Mouse (Mus musculus): ENCODE results near the gene Pdgfra. TPM values are rescaled to one million over a fixed set of nuclear protein-coding genes. Genes with fewer than 3 reads are reported as not detected.

Gene Pdgfra
- polyA plus RNA-seq, 1 experiment: 10.3 TPM

GRCm38 (mm10) chr5:75169837-75170236 lies 17.7 kb downstream of the Pdgfra start:
- Histone ChIP-seq H3K4me3 (ENCODE audit: insufficient read depth, low read depth, low read length) (no peak overlapping the region), H3K4me1 (ENCODE audit: control insufficient read depth, insufficient read depth, insufficient read length, low read length) (no peaks in the 10 kb centered on the region), H3K27ac (replicated peaks; ENCODE audit: low read depth, low read length) (no peak overlapping the region)

- no peak overlapping the region for H3K4me3 ChIP-seq (ENCODE audit: insufficient read depth, low read depth, low read length)
- H3K27ac ChIP-seq (replicated peaks; ENCODE audit: low read depth, low read length): no peak overlapping the region
- H3K4me1 ChIP-seq (ENCODE audit: control insufficient read depth, insufficient read depth, insufficient read length, low read length): no peaks in the 10 kb centered on the region
These were observed 19.8 kb downstream of the Pdgfra start for GRCm38 (mm10) chr5:75171859-75172258.

- Histone ChIP-seq H3K4me3 (ENCODE audit: insufficient read depth, low read depth, low read length) (no peak overlapping the region), H3K27ac (replicated peaks; ENCODE audit: low read depth, low read length) (no peak overlapping the region), H3K4me1 (ENCODE audit: control insufficient read depth, insufficient read depth, insufficient read length, low read length) (no peaks in the 10 kb centered on the region)
These were observed 27.2 kb downstream of the Pdgfra start for GRCm38 (mm10) chr5:75179249-75179648.

DNA sequence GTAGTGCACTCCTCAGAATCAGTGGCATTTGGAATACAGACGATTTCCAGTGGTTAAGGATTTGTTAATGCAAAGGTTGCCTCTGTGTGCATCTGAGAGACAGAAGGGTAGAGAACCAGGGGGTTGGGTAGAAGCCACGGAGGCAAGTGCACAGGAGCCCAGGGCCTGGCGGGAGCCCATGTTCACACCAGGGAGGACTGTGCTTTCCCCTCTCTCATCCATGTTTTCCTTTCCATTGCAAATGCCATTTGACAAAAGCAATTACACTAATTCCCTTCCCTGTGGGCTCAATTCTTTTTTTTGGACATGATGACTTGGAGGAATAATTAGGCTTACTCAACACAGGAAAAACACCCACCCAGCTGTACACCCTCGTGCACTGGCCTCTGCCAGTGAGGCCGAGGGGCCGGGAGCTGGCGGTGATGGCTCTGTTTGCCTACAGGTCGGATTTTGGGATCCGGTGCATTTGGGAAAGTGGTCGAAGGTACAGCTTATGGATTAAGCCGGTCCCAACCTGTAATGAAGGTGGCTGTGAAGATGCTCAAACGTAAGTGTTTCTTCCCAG lies 27.7 kb downstream of the Pdgfra start:
- Histone ChIP-seq H3K4me3 (ENCODE audit: insufficient read depth, low read depth, low read length) (no peak overlapping the region), H3K4me1 (ENCODE audit: control insufficient read depth, insufficient read depth, insufficient read length, low read length) (no peaks in the 10 kb centered on the region), H3K27ac (replicated peaks; ENCODE audit: low read depth, low read length) (no peak overlapping the region)

DNA sequence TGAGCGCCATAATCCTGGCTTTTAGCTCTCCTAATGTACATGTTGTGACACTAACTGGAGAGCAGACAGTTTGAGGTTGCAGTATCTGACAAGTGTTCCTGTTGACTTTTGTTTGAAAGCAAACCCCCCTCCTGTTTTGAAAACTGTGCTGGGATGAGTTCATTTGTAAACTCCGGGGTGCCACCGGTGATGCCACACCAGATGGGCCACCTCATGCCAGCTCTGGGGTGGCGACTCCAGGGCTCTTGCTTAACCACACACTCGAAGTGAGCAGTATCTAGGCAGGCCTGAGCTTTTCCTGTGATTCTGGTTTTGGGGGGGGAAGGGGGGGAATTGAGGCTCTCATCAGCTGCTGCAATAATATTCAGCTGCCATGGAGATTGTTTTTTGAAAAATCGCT lies 31.6 kb downstream of the Pdgfra start:
- H3K27ac ChIP-seq (replicated peaks; ENCODE audit: low read depth, low read length): no peak overlapping the region
- H3K4me3 ChIP-seq (ENCODE audit: insufficient read depth, low read depth, low read length): no peak overlapping the region
- H3K4me1 ChIP-seq (ENCODE audit: control insufficient read depth, insufficient read depth, insufficient read length, low read length): no peaks in the 10 kb centered on the region

DNA sequence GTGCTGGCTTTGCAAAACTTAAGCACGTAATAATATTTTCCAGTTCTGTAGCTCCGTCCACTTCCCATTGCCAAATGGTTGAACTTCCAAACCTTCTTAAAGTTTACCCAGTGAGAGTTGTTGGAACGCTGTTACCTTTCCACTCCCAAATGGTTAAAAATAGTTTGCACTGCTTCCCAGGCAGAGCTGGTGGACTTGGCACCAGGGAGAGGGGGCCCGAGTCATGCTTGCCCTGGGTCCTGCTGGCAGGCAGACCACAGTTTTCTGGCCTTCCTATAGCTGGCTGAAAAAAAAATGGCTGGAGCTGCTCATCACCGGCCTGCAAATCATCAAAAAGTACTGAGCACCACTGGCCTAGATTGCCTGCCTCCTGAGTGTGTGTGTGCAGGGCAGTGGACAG lies 32.0 kb downstream of the Pdgfra start:
- Histone ChIP-seq H3K4me1 (ENCODE audit: control insufficient read depth, insufficient read depth, insufficient read length, low read length) (no peaks in the 10 kb centered on the region), H3K4me3 (ENCODE audit: insufficient read depth, low read depth, low read length) (no peak overlapping the region), H3K27ac (replicated peaks; ENCODE audit: low read depth, low read length) (no peak overlapping the region)

DNA sequence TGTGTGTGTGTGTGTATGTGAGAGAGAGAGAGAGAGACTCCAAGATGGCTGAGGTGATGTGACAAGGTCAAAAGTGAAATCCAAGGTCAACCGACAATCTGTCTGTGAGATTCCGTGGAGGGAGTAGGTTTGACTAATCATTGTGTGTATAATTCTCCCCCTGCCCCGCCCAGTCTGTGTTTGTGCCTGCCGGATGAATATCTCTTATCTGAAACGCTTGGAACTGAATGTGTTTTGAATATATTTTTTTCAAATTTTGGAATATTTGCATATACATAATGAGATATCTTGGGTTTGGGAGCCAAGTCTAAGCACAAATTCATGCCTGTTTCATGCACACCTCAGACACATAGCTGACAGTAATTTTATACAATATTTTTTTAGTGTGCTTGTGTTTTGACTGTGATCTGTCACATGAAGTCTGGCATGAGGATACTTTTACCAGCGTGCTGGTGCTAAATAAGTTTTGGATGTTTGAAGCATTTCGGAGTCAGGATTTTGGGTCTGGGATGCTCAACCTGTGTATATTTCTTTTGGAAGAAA lies 32.7 kb downstream of the Pdgfra start:
- H3K27ac ChIP-seq (replicated peaks; ENCODE audit: low read depth, low read length): no peak overlapping the region
- H3K4me3 ChIP-seq (ENCODE audit: insufficient read depth, low read depth, low read length): no peak overlapping the region
- H3K4me1 ChIP-seq (ENCODE audit: control insufficient read depth, insufficient read depth, insufficient read length, low read length): no peaks in the 10 kb centered on the region

GRCm38 (mm10) chr5:75185584-75185983 lies 33.5 kb downstream of the Pdgfra start:
- Histone ChIP-seq H3K27ac (replicated peaks; ENCODE audit: low read depth, low read length) (no peak overlapping the region), H3K4me1 (ENCODE audit: control insufficient read depth, insufficient read depth, insufficient read length, low read length) (no peaks in the 10 kb centered on the region), H3K4me3 (ENCODE audit: insufficient read depth, low read depth, low read length) (no peak overlapping the region)

- H3K4me1 ChIP-seq (ENCODE audit: control insufficient read depth, insufficient read depth, insufficient read length, low read length): no peaks in the 10 kb centered on the region
- H3K4me3 ChIP-seq (ENCODE audit: insufficient read depth, low read depth, low read length): no peak overlapping the region
- no peak overlapping the region for H3K27ac ChIP-seq (replicated peaks; ENCODE audit: low read depth, low read length)
These were observed 37.4 kb downstream of the Pdgfra start for GRCm38 (mm10) chr5:75189319-75189987.

GRCm38 (mm10) chr5:75193107-75193506 lies 41.0 kb downstream of the Pdgfra start:
- no peaks in the 10 kb centered on the region for H3K4me1 ChIP-seq (ENCODE audit: control insufficient read depth, insufficient read depth, insufficient read length, low read length)
- no peak overlapping the region for H3K27ac ChIP-seq (replicated peaks; ENCODE audit: low read depth, low read length)
- no peak overlapping the region for H3K4me3 ChIP-seq (ENCODE audit: insufficient read depth, low read depth, low read length)

DNA sequence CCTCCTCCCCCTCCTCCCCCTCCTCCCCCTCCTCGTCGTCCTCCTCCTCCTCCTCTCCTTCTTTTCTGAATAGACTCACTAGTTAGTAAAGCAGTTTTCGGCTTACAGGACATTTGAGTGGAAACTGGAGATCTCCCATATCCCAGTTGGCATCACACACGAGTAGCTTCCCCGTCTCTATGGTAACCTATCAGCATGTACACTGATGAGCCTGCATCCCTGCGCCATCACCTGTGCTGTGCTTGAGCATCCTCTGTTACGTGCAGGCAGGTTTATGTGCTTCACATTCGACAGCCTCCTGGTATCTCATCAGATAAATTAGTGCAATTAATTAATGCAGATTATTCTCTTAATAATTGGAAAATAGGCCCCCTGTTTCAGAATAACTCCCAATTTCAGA lies 46.3 kb downstream of the Pdgfra start:
- Histone ChIP-seq H3K4me1 (ENCODE audit: control insufficient read depth, insufficient read depth, insufficient read length, low read length) (no peaks in the 10 kb centered on the region), H3K27ac (replicated peaks; ENCODE audit: low read depth, low read length) (no peak overlapping the region), H3K4me3 (ENCODE audit: insufficient read depth, low read depth, low read length) (no peak overlapping the region)

DNA sequence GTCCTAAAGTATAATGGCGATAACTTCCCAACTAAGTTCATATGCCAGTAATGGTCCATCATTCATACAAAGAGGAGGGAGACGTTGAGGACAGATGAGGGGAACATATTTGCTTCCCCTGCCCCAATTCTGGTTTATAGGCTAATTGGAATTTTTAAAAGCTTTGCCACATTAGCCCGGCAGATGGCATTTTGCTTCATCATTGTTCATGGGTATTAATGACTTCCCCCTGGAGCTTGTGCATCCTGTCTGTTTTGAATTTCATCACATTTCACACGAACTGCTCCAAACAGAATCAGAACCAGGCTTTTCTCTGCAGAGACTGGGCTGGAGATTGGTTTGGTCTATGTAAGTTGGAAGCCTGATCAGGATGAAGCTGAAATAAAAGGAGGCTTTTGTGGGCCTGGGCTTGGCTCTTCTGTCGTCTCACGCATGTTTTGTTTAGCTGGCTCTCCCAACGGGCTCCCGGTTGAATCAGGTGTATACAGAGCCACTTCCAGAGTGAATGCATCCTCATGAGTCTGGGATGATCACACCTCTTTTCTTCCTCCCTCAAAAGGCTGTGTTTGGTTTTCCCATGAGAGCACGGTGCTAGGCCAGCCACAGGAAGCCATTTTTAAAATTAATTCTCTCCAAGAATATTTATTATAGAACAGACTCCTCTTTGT lies 47.7 kb downstream of the Pdgfra start:
- Histone ChIP-seq H3K4me1 (ENCODE audit: control insufficient read depth, insufficient read depth, insufficient read length, low read length) (no peaks in the 10 kb centered on the region), H3K4me3 (ENCODE audit: insufficient read depth, low read depth, low read length) (no peak overlapping the region), H3K27ac (replicated peaks; ENCODE audit: low read depth, low read length) (no peak overlapping the region)

GRCm38 (mm10) chr5:75200366-75200724 lies 48.3 kb downstream of the Pdgfra start:
- Histone ChIP-seq H3K4me3 (ENCODE audit: insufficient read depth, low read depth, low read length) (no peak overlapping the region), H3K4me1 (ENCODE audit: control insufficient read depth, insufficient read depth, insufficient read length, low read length) (no peaks in the 10 kb centered on the region), H3K27ac (replicated peaks; ENCODE audit: low read depth, low read length) (no peak overlapping the region)

DNA sequence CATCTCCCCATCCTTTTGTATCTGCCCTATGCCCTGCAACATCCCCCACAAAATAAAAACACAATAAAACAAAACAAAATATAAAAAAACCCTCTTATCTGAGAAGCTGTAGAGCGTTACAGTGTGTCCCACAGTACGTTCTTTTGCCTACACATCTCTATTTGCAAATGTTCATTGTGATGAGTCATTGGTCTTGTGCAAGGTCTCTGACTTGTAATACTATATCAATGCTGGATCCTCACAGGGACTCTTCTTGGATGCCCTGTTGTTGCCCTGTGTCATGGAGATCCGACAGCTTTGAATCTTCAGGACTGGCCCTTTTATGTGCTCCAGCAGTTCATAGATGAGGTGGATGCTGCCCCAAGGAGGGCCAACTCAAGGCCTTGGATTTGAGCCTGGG lies 55.8 kb downstream of the Pdgfra start:
- H3K27ac ChIP-seq (replicated peaks; ENCODE audit: low read depth, low read length): no peak overlapping the region
- no peaks in the 10 kb centered on the region for H3K4me1 ChIP-seq (ENCODE audit: control insufficient read depth, insufficient read depth, insufficient read length, low read length)
- no peak overlapping the region for H3K4me3 ChIP-seq (ENCODE audit: insufficient read depth, low read depth, low read length)

DNA sequence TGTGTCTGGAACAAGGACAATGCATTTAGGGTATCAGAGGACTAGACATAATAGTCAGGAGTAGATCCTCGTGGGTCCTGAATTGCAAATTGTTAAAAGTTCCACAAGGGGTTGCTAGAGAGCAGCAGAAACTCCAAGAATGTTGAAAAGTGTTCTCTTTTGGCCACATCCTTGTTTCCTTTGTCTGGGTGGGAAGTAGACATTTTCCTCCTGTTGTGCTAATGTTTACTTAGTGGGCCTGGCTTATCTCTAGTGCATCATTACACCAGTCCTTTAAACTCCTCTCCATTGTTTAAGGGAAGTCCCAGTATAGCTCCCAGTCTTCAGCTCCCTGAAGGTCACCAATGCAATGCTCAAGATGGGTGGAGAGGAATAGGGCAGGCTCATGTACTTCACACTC lies 57.9 kb downstream of the Pdgfra start:
- Histone ChIP-seq H3K4me1 (ENCODE audit: control insufficient read depth, insufficient read depth, insufficient read length, low read length) (no peaks in the 10 kb centered on the region), H3K4me3 (ENCODE audit: insufficient read depth, low read depth, low read length) (no peak overlapping the region), H3K27ac (replicated peaks; ENCODE audit: low read depth, low read length) (no peak overlapping the region)

GRCm38 (mm10) chr5:75214520-75214919 lies 62.4 kb downstream of the Pdgfra start:
- Histone ChIP-seq H3K4me1 (ENCODE audit: control insufficient read depth, insufficient read depth, insufficient read length, low read length) (no peaks in the 10 kb centered on the region), H3K4me3 (ENCODE audit: insufficient read depth, low read depth, low read length) (no peak overlapping the region), H3K27ac (replicated peaks; ENCODE audit: low read depth, low read length) (no peak overlapping the region)
